Mouse (Mus musculus) spleen, adult 2 months (tissue): ENCODE data around the gene Ssc5d. TPM values are rescaled to one million over a fixed set of nuclear protein-coding genes. Genes with fewer than 3 reads are reported as not detected.

ENCODE experiments used
- DNase-seq, 2 experiments: peaks; one replicate each; pipeline versions ENCODE4 v3.0.0 to v3.0.0-alpha.2; 2012 to 2021; ENCODE audit warnings: low spot score in 2 of 2, low read depth in 1 of 2
- H3K27ac ChIP-seq: fragments of 200-500 bp; 2 replicates; pipeline ENCODE4 v1.5.1; 2012; ENCODE audit warnings: low read length, inconsistent platforms; ENCODE audit not compliant: insufficient read depth
- H3K27me3 ChIP-seq: fragments of 200-500 bp; 2 replicates; pipeline ENCODE4 v1.6.1; 2012; ENCODE audit warnings: mild to moderate bottlenecking, moderate library complexity, low read length, inconsistent platforms; ENCODE audit not compliant: control insufficient read depth, insufficient read depth
- H3K36me3 ChIP-seq: fragments of 200-500 bp; 2 replicates; pipeline ENCODE4 v1.6.1; 2012; ENCODE audit warnings: mild to moderate bottlenecking, low read length, inconsistent platforms; ENCODE audit not compliant: control insufficient read depth, insufficient read depth
- H3K4me1 ChIP-seq: fragments of 200-500 bp; 2 replicates; pipeline ENCODE4 v1.6.1; 2011; ENCODE audit warnings: inconsistent platforms; ENCODE audit not compliant: control insufficient read depth, insufficient read depth, insufficient read length
- H3K4me3 ChIP-seq: fragments of 200-500 bp; 2 replicates; pipeline ENCODE4 v1.5.1; 2011; ENCODE audit warnings: mild to moderate bottlenecking, inconsistent platforms; ENCODE audit not compliant: insufficient read depth, insufficient read length; ENCODE audit errors: extremely low read depth
- CTCF ChIP-seq: fragments of 200-500 bp; IDR thresholded peaks from 2 replicates; pipeline ENCODE4 v1.5.1; 2011; ENCODE audit warnings: mild to moderate bottlenecking, inconsistent platforms; ENCODE audit not compliant: insufficient read depth, insufficient read length, insufficient replicate concordance; ENCODE audit errors: extremely low read depth
- POLR2A ChIP-seq: fragments of 200-500 bp; IDR thresholded peaks from 2 replicates; pipeline ENCODE4 v1.6.1; 2011; ENCODE audit warnings: low read depth, low read length, inconsistent platforms
- WGBS: fragments of 180-500 bp; shearing (Covaris S2); methylation state at CpG from one replicate; pipeline ENCODE4 v1.1.7; 2018; 5-methylcytosine and 5-hydroxymethylcytosine counted together
- polyA plus RNA-seq: library from polyadenylated mRNA; depleted of rRNA; stranded (reverse); fragments of >200 nt; gene quantifications from 2 replicates; pipeline ENCODE4 v1.2.3, GENCODE M21; 2012

The Ssc5d gene
- polyA plus RNA-seq, 1 experiment = 1.8 TPM

DNA sequence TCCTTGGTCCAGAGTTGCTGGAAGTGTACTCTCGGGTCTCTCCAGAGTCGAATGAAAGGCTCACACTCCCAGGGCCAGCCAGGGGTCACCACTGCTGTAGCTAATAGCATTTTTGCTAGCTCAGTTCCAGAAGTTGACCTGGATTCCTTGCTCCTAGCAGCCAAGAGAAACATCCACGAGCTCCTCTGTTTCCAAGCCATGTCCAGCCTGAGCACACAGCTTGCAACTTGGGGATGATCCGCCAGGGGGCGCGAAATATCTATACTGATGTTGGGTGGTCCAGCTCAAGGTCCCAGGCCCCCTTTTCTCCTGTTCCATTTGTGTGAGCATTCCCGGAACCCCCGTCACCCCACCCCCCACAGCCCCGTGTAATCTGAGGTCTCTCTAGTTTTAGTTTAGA, 14.0 kb upstream of the Ssc5d start:
- peaks cover 6% of the 10 kb centered on the region; the same call in 1 of the 2 replicates for H3K4me1 ChIP-seq
- peak in 1 of 2 experiments; percentile 33 for DNase-seq
- H3K4me3 ChIP-seq = no peak overlapping the region

GRCm38 (mm10) chr7:4912248-4912647, 13.3 kb upstream of the Ssc5d start:
- no peak for DNase-seq
- TF ChIP-seq CTCF (no peak), POLR2A (no peak)
- Histone ChIP-seq H3K4me1 (peaks cover 6% of the 10 kb centered on the region; the same call in 1 of the 2 replicates), H3K27ac (no peak overlapping the region), H3K27me3 (no peaks in the 10 kb centered on the region), H3K4me3 (no peak overlapping the region), H3K36me3 (no peaks in the 10 kb centered on the region)
- WGBS = 79% methylated on average over 5 of the region's 5 CpGs

More for the DNA sequence above, 14.0 kb upstream of the Ssc5d start:
- no peak overlapping the region for H3K27ac ChIP-seq
- TF ChIP-seq POLR2A (no peak), CTCF (peak; percentile 29; the same call in 1 of the 2 replicates)
- no peaks in the 10 kb centered on the region for H3K36me3 ChIP-seq
- WGBS = 59% methylated on average over 9 of the region's 9 CpGs
- H3K27me3 ChIP-seq = no peaks in the 10 kb centered on the region

DNA sequence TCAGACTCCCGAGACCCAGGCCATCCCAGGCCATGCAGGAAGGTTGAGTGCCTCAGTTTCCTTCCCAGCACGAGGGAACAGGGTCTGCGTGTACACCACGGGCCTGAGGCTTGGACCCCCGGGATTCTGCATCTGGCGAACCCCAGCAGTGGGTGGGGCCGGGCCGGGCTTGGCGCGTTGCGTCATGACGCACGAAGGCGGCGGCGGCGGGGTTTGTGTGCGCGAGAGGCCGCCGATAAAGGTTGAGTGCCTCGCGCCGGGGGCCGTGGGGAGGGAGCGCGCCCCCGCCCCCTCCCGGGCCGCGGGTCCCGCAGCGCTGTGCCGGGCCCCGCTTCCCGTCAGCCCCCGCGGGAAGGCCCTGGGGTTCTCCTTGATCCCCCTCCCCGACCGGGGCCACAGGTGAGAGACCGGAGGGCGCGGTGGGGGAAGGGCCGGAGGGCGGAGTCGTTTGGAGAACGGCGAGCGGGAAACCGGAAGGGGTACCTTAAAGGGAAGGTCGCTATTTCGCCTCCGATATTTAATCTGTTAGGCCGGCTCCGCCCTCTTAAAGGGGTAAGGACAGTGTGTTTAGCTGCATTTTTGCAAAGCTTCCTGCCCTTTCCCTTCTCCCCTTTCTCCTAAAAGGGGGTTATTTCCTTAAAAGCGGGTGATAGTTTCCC, 10.4 kb upstream of the Ssc5d start, which contains the start of gene Zfp628:
TSS of gene Zfp628 (plus strand) at position 211 of the 659 bp plus-strand sequence.
- peak within 1 kb of the TSS; percentile 91 for H3K4me3 ChIP-seq
- peaks cover 6% of the 10 kb centered on the region; the same call in 1 of the 2 replicates for H3K4me1 ChIP-seq
- H3K27ac ChIP-seq = peak within 1 kb of the TSS; percentile 82
- H3K27me3 ChIP-seq = no peaks in the 10 kb centered on the region
- WGBS = 1% methylated on average over 56 of the region's 56 CpGs
- TF ChIP-seq POLR2A (peak; percentile 67), CTCF (no peak)
- H3K36me3 ChIP-seq = peaks cover 20% of the 10 kb centered on the region
- DNase-seq = peak; percentile 87 to 89

DNA sequence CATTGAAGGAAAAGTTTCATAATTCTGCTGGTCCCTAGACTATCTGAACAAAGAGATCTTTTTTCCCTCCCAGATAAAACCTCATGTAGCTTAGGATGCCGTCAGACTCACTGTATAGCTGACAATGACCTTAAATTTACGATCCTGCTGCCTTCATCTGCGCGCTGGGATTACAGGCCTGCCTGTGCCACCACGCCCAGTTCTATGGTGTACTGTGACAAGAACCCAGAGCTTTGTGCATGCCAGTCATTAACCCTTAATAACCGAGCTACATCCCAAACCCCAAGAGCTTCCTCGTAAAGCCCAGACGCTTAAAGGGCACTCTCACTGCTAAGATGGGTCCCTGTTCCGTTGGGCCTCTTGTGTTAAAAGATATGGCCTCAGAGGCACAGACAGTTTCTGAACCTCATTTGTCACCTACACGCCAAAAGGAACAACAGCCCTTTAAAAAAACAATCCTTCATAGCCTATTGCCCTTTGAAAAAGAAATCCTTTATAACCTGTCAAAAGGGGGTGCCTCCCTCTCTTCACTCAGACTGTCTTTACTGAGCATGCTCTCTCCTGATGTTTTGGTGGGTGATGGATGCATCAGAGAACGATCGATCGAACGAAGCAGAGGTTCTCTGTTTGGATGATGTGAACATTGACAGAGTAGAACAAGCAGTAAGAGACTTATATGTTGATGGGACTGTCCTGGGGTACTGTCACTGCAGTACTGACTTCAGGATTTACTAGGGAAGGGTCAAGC, 9.7 kb upstream of the Ssc5d start:
- 17% methylated on average over 14 of the region's 14 CpGs for WGBS
- no peak overlapping the region; the same call in 1 of the 2 replicates for H3K27ac ChIP-seq
- TF ChIP-seq CTCF (no peak), POLR2A (no peak)
- peak overlapping the region; percentile 91 for H3K4me3 ChIP-seq
- DNase-seq = no peak
- peaks cover 6% of the 10 kb centered on the region; the same call in 1 of the 2 replicates for H3K4me1 ChIP-seq
- peaks cover 26% of the 10 kb centered on the region for H3K36me3 ChIP-seq
- H3K27me3 ChIP-seq = no peaks in the 10 kb centered on the region

GRCm38 (mm10) chr7:4917494-4917893, 8.1 kb upstream of the Ssc5d start:
- H3K4me1 ChIP-seq = peaks cover 6% of the 10 kb centered on the region; the same call in 1 of the 2 replicates
- no peak overlapping the region for H3K4me3 ChIP-seq
- peaks cover 27% of the 10 kb centered on the region for H3K36me3 ChIP-seq
- WGBS = 94% methylated on average over 2 of the region's 2 CpGs
- no peaks in the 10 kb centered on the region for H3K27me3 ChIP-seq
- H3K27ac ChIP-seq = no peak overlapping the region
- no peak for TF ChIP-seq CTCF
- no peak for DNase-seq

GRCm38 (mm10) chr7:4918681-4919080, 6.9 kb upstream of the Ssc5d start:
- Histone ChIP-seq H3K27ac (no peak overlapping the region), H3K27me3 (peaks cover 6% of the 10 kb centered on the region), H3K4me1 (peaks cover 16% of the 10 kb centered on the region; the same call in 1 of the 2 replicates), H3K36me3 (peaks cover 27% of the 10 kb centered on the region), H3K4me3 (no peak overlapping the region)
- WGBS = 96% methylated on average over 15 of the region's 15 CpGs
- DNase-seq = no peak
- no peak for TF ChIP-seq POLR2A
- no peak for TF ChIP-seq CTCF

- H3K27ac ChIP-seq = no peak overlapping the region
- peaks cover 9% of the 10 kb centered on the region for H3K27me3 ChIP-seq
- no peak for TF ChIP-seq POLR2A
- no peak for TF ChIP-seq CTCF
- WGBS = 97% methylated on average over 21 of the region's 21 CpGs
- no peak overlapping the region for H3K4me3 ChIP-seq
- peaks cover 27% of the 10 kb centered on the region for H3K36me3 ChIP-seq
- no peak for DNase-seq
- peaks cover 20% of the 10 kb centered on the region for H3K4me1 ChIP-seq
Observed at GRCm38 (mm10) chr7:4919096-4919495, 6.5 kb upstream of the Ssc5d start.
